Mouse (Mus musculus) MEL (cell line): Measurements from ENCODE around the gene Lcp1. TPM values are rescaled to one million over a fixed set of nuclear protein-coding genes. Genes with fewer than 3 reads are reported as not detected.
A peak's percentile ranks its signal among the peaks of the same experiment; 100 is the strongest.

Experiments used
- DNase-seq: peaks from one replicate; pipeline ENCODE4 v3.0.0; 2011; ENCODE audit warnings: low read depth, low spot score
- H3K27ac ChIP-seq: 2 replicates; pipeline ENCODE4 v1.5.1; 2012; ENCODE audit warnings: low read depth, mild to moderate bottlenecking, control low read depth, low read length, moderate library complexity; ENCODE audit not compliant: control insufficient read depth
- H3K27me3 ChIP-seq, 2 experiments: fragments of 150-350 bp in 1 of 2; sonication (generic) in 1 of 2; 2 replicates each; pipeline ENCODE4 v1.6.1; 2012; ENCODE audit warnings: low read length in 2 of 2, mild to moderate bottlenecking in 2 of 2, improper control_type of control experiment in 1 of 2, moderate library complexity in 1 of 2; ENCODE audit not compliant: insufficient read depth in 2 of 2, control insufficient read depth in 1 of 2
- H3K36me3 ChIP-seq, 2 experiments: 2 replicates each; pipeline ENCODE4 v1.6.1; 2012 to 2014; ENCODE audit warnings: low read length in 2 of 2, improper control_type of control experiment in 1 of 2, inconsistent platforms in 1 of 2, mild to moderate bottlenecking in 1 of 2; ENCODE audit not compliant: insufficient read depth in 2 of 2, control insufficient read depth in 1 of 2
- H3K4me1 ChIP-seq, 2 experiments: fragments of 150-350 bp in 1 of 2; sonication (generic) in 1 of 2; 2 replicates each; pipeline ENCODE4 v1.6.1; 2012; ENCODE audit warnings: low read length in 2 of 2, improper control_type of control experiment in 1 of 2, mild to moderate bottlenecking in 1 of 2; ENCODE audit not compliant: insufficient read depth in 2 of 2, control insufficient read depth in 1 of 2
- H3K4me3 ChIP-seq, 2 experiments: fragments of 150-350 bp in 1 of 2; sonication (generic) in 1 of 2; 2 replicates each; pipeline ENCODE4 v1.5.1; 2012; ENCODE audit warnings: low read depth in 2 of 2, low read length in 2 of 2, mild to moderate bottlenecking in 2 of 2, moderate library complexity in 2 of 2, control low read depth in 1 of 2, improper control_type of control experiment in 1 of 2; ENCODE audit not compliant: control insufficient read depth in 1 of 2, insufficient read depth in 1 of 2
- H3K79me2 ChIP-seq: 2 replicates; pipeline ENCODE4 v1.6.1; 2012; ENCODE audit warnings: mild to moderate bottlenecking, low read length, moderate library complexity; ENCODE audit not compliant: control insufficient read depth, poor library complexity, insufficient read depth
- H3K9ac ChIP-seq: 2 replicates; pipeline ENCODE4 v1.6.1; 2012; ENCODE audit warnings: low read depth, mild to moderate bottlenecking, control low read depth, low read length, moderate library complexity; ENCODE audit not compliant: control insufficient read depth, poor library complexity, severe bottlenecking
- H3K9me3 ChIP-seq: fragments of 150-350 bp; sonication (generic); replicated peaks from 2 replicates; pipeline ENCODE4 v1.6.1; 2012; ENCODE audit warnings: mild to moderate bottlenecking, low read length, improper control_type of control experiment, moderate library complexity; ENCODE audit not compliant: insufficient read depth
- BHLHE40 ChIP-seq: IDR thresholded peaks from 2 replicates; pipeline ENCODE4 v1.6.1; 2012; ENCODE audit warnings: low read depth, mild to moderate bottlenecking, inconsistent platforms, low read length, improper control_type of control experiment, borderline replicate concordance
- CHD1 ChIP-seq: IDR thresholded peaks from 2 replicates; pipeline ENCODE4 v1.6.1; 2012; ENCODE audit warnings: low read depth, mild to moderate bottlenecking, inconsistent platforms, low read length, improper control_type of control experiment
- E2F4 ChIP-seq: IDR thresholded peaks from 2 replicates; pipeline ENCODE4 v1.6.1; 2011; ENCODE audit warnings: low read depth, low read length, improper control_type of control experiment, borderline replicate concordance
- GATA1 ChIP-seq: IDR thresholded peaks from 2 replicates; pipeline ENCODE4 v1.6.1; 2011; ENCODE audit warnings: low read depth, low read length, improper control_type of control experiment
- MAX ChIP-seq: IDR thresholded peaks from 2 replicates; pipeline ENCODE4 v1.6.1; 2011; ENCODE audit warnings: low read length, improper control_type of control experiment
- MAZ ChIP-seq: IDR thresholded peaks from 2 replicates; pipeline ENCODE4 v1.6.1; 2012; ENCODE audit warnings: low read depth, mild to moderate bottlenecking, inconsistent platforms, low read length, improper control_type of control experiment
- MEF2A ChIP-seq: IDR thresholded peaks from 2 replicates; pipeline ENCODE4 v1.6.1; 2014; ENCODE audit warnings: low read depth, mild to moderate bottlenecking, inconsistent platforms, low read length, improper control_type of control experiment; ENCODE audit not compliant: poor library complexity, insufficient replicate concordance, severe bottlenecking; ENCODE audit errors: extremely low read depth
- MYC ChIP-seq: IDR thresholded peaks from 2 replicates; pipeline ENCODE4 v1.6.1; 2011; ENCODE audit warnings: low read depth, mild to moderate bottlenecking, low read length, improper control_type of control experiment, moderate library complexity
- NELFE ChIP-seq: IDR thresholded peaks from 2 replicates; pipeline ENCODE4 v1.6.1; 2011; ENCODE audit warnings: low read depth, low read length, improper control_type of control experiment
- RCOR1 ChIP-seq: IDR thresholded peaks from 2 replicates; pipeline ENCODE4 v1.6.1; 2012; ENCODE audit warnings: low read depth, mild to moderate bottlenecking, inconsistent platforms, low read length, improper control_type of control experiment
- SIN3A ChIP-seq: IDR thresholded peaks from 2 replicates; pipeline ENCODE4 v1.6.1; 2012; ENCODE audit warnings: low read length, improper control_type of control experiment, inconsistent platforms
- TBP ChIP-seq: IDR thresholded peaks from 2 replicates; pipeline ENCODE4 v1.8.0; 2011; ENCODE audit warnings: low read depth, low read length, improper control_type of control experiment
- TCF12 ChIP-seq: IDR thresholded peaks from 2 replicates; pipeline ENCODE4 v1.6.1; 2014; ENCODE audit warnings: low read depth, mild to moderate bottlenecking, inconsistent platforms, low read length, improper control_type of control experiment, moderate library complexity
- USF2 ChIP-seq, 2 experiments: IDR thresholded peaks; 2 replicates each; pipeline ENCODE4 v1.6.1; 2011 to 2012; ENCODE audit warnings: improper control_type of control experiment in 2 of 2, low read length in 2 of 2, borderline replicate concordance in 1 of 2, inconsistent platforms in 1 of 2, low read depth in 1 of 2, mild to moderate bottlenecking in 1 of 2; ENCODE audit not compliant: insufficient read depth in 1 of 2
- ZMIZ1 ChIP-seq: IDR thresholded peaks from 2 replicates; pipeline ENCODE4 v1.6.1; 2012; ENCODE audit warnings: low read depth, mild to moderate bottlenecking, inconsistent platforms, low read length, improper control_type of control experiment, moderate library complexity
- polyA plus RNA-seq, 2 experiments: library from polyadenylated mRNA; stranded (reverse) in 1 of 2; unstranded in 1 of 2; fragments of >175 nt in 1 of 2; fragments of >200 nt in 1 of 2; gene quantifications; 2 replicates each; pipeline versions ENCODE4 v1.2.1 to v1.2.4; 2012; ENCODE audit warnings: low replicate concordance in 2 of 2, low read depth in 1 of 2; ENCODE audit not compliant: insufficient read length in 2 of 2, insufficient read depth in 1 of 2, missing spikeins in 1 of 2
- total RNA-seq: library from RNA; depleted of rRNA; stranded (reverse); fragments of 300-350 nt; gene quantifications from 2 replicates; pipeline ENCODE4 v1.2.3, GENCODE M21; 2012; rRNA removed

Lcp1 gene
- total and polyA plus RNA-seq, 3 experiments, result 11.0 to 20.3 TPM; not detected in 1

GRCm38 (mm10) chr14:75269531-75269930 lies 138.6 kb downstream of the Lcp1 start:
- Histone ChIP-seq H3K9me3 (no peaks in the 10 kb centered on the region), H3K27ac (no peak overlapping the region), H3K36me3 (no peaks in the 10 kb centered on the region), H3K79me2 (no peaks in the 10 kb centered on the region), H3K4me3 (no peak overlapping the region), H3K4me1 (no peaks in the 10 kb centered on the region), H3K9ac (no peak overlapping the region), H3K27me3 (peaks cover 8 to 16% of the 10 kb centered on the region in 2 experiments)
- DNase-seq, result no peak
- no peak for TF ChIP-seq SIN3A
- no peak for TF ChIP-seq MAX
- TF ChIP-seq MAZ, result no peak
- TF ChIP-seq USF2 (IDR thresholded peaks at IDR 0.05; ENCODE audit: borderline replicate concordance in 1 of 2, insufficient read depth in 1 of 2, low read depth in 1 of 2, low read length in 2 of 2), result no peak
- no peak for TF ChIP-seq TBP
- TF ChIP-seq E2F4, result no peak

- no peak for DNase-seq
- Histone ChIP-seq H3K27ac (no peak overlapping the region), H3K27me3 (peaks cover 10 to 15% of the 10 kb centered on the region in 2 experiments)
Measured at GRCm38 (mm10) chr14:75279716-75280115, 148.8 kb downstream of the Lcp1 start.

GRCm38 (mm10) chr14:75280406-75280805 lies 149.5 kb downstream of the Lcp1 start:
- Histone ChIP-seq H3K27ac (no peak overlapping the region), H3K9ac (no peak overlapping the region), H3K79me2 (peaks cover 11% of the 10 kb centered on the region)
- DNase-seq, result no peak
- TF ChIP-seq GATA1, result 0 out of 2 replicates have a peak, but pooled peaks have one; percentile 13
- TF ChIP-seq TBP, result no peak
- TF ChIP-seq, all 39 proteins: peak for 1
- Histone ChIP-seq H3K36me3 (peaks cover 0 to 6% of the 10 kb centered on the region in 2 experiments; a peak in 2 of 4 replicates), H3K4me1 (peaks cover 0 to under 1% of the 10 kb centered on the region in 2 experiments; a peak in 2 of 4 replicates), H3K4me3 (no peak overlapping the region), H3K9me3 (no peaks in the 10 kb centered on the region), H3K27me3 (peaks cover 9% of the 10 kb centered on the region in 2 experiments)

More at GRCm38 (mm10) chr14:75279716-75280115, 148.8 kb downstream of the Lcp1 start:
- H3K79me2 ChIP-seq, result peaks cover 5% of the 10 kb centered on the region
- TF ChIP-seq CHD1 (no peak), ZMIZ1 (no peak), GATA1 (no peak), MYC (no peak), MAZ (no peak), MEF2A (no peak), BHLHE40 (no peak), MAX (no peak), RCOR1 (no peak), TCF12 (no peak), NELFE (no peak)
- no peak overlapping the region for H3K4me3 ChIP-seq
- H3K36me3 ChIP-seq, result peaks cover 0 to 3% of the 10 kb centered on the region in 2 experiments; a peak in 2 of 4 replicates
- no peak overlapping the region for H3K9ac ChIP-seq
- H3K4me1 ChIP-seq, result no peaks in the 10 kb centered on the region; a peak in 1 of 4 replicates
- no peaks in the 10 kb centered on the region for H3K9me3 ChIP-seq

Other genes starting within 250 kb of the Lcp1 start
- gene Lrch1, start 183.2 kb upstream of the Lcp1 start, total RNA-seq, result 2.8 and 3.3 TPM in 2 replicates
- 1 to 10 TPM in 1 of 2 experiments, not detected in 1; 6.1 TPM for gene Lrch1, start 183.2 kb upstream of the Lcp1 start, polyA plus RNA-seq
- 0.04 and 0.13 TPM in 2 replicates for gene Rubcnl, start 115.1 kb upstream of the Lcp1 start, total RNA-seq
- under 1 TPM in 1 of 2 experiments, not detected in 1; 0.06 TPM for gene Rubcnl, start 115.1 kb upstream of the Lcp1 start, polyA plus RNA-seq
- gene Lrrc63, start 220 bp upstream of the Lcp1 start, total RNA-seq, result not detected in 2 replicates
- not detected for gene Lrrc63, start 220 bp upstream of the Lcp1 start, polyA plus RNA-seq
- gene Cpb2, start 111.2 kb downstream of the Lcp1 start, total RNA-seq, result not detected in 2 replicates
- gene Cpb2, start 111.2 kb downstream of the Lcp1 start, polyA plus RNA-seq, result not detected
- gene Zc3h13, start 153.3 kb downstream of the Lcp1 start, total RNA-seq, result 17.5 and 21.5 TPM in 2 replicates
- 100 to 1,000 TPM in 1 of 2 experiments, 10 to 100 TPM in 1; 41.8 to 145 TPM for gene Zc3h13, start 153.3 kb downstream of the Lcp1 start, polyA plus RNA-seq